Mouse (Mus musculus) testis, adult 2 months (tissue): ENCODE measurements at regions not wholly inside any gene's neighbourhood (a gene's known extent, or its start where the extent isn't known, plus 50 kb on each side); places are given as distances from the start of the nearest gene placed in this dataset.
A peak's percentile ranks its signal among the peaks of the same experiment; 100 is the strongest.

ENCODE experiments used
- H3K27ac ChIP-seq: fragments of 200-500 bp; 2 replicates; pipeline ENCODE4 v1.5.1; 2012; ENCODE audit warnings: low read depth, low read length; ENCODE audit not compliant: control insufficient read depth, insufficient read depth
- H3K27me3 ChIP-seq: fragments of 200-500 bp; 2 replicates; pipeline ENCODE4 v1.6.1; 2012; ENCODE audit warnings: mild to moderate bottlenecking, low read length, moderate library complexity; ENCODE audit not compliant: control insufficient read depth, insufficient read depth
- H3K36me3 ChIP-seq: fragments of 200-500 bp; 2 replicates; pipeline ENCODE4 v1.6.1; 2012; ENCODE audit warnings: mild to moderate bottlenecking, low read length; ENCODE audit not compliant: control insufficient read depth, insufficient read depth
- H3K4me1 ChIP-seq: fragments of 200-500 bp; 2 replicates; pipeline ENCODE4 v1.6.1; 2012; ENCODE audit warnings: low read length; ENCODE audit not compliant: control insufficient read depth, insufficient read depth
- H3K4me3 ChIP-seq: fragments of 200-500 bp; 2 replicates; pipeline ENCODE4 v1.5.1; 2012; ENCODE audit warnings: low read depth, mild to moderate bottlenecking, low read length, moderate library complexity, mixed read lengths; ENCODE audit not compliant: control insufficient read depth
- CTCF ChIP-seq: fragments of 200-500 bp; IDR thresholded peaks from 2 replicates; pipeline ENCODE4 v1.5.1; 2012; ENCODE audit warnings: low read depth, mild to moderate bottlenecking, inconsistent platforms, low read length, moderate library complexity; ENCODE audit not compliant: control insufficient read depth, insufficient read depth, insufficient replicate concordance
- POLR2A ChIP-seq: fragments of 200-500 bp; IDR thresholded peaks from 2 replicates; pipeline ENCODE4 v1.6.1; 2012; ENCODE audit warnings: low read depth, mild to moderate bottlenecking, inconsistent platforms, low read length, moderate library complexity; ENCODE audit not compliant: control insufficient read depth

DNA sequence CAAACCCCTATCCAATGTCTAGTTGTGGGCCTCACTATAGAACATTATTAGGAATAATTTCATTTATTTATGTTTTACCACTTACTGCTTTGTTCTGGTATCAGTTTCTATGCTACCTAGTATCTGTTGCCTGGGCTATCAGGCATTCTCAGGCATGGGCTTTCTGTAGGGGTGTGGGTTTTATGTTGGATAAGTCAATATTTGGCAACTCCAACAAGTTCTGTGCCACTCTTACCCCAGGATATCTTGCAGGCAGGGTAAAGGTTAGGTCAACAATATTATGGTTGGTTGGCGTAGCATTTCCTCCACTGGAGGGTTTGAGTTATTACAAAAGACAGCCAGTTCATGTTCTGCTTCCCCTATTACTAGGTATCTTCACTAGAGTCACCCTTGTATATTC, 65.8 kb downstream of the Smim10l1 start:
- H3K4me1 ChIP-seq, result no peaks in the 10 kb centered on the region
- no peaks in the 10 kb centered on the region for H3K36me3 ChIP-seq
- H3K27ac ChIP-seq, result no peak overlapping the region
- no peak overlapping the region for H3K4me3 ChIP-seq
- H3K27me3 ChIP-seq, result no peaks in the 10 kb centered on the region
- TF ChIP-seq CTCF (no peak), POLR2A (no peak)

DNA sequence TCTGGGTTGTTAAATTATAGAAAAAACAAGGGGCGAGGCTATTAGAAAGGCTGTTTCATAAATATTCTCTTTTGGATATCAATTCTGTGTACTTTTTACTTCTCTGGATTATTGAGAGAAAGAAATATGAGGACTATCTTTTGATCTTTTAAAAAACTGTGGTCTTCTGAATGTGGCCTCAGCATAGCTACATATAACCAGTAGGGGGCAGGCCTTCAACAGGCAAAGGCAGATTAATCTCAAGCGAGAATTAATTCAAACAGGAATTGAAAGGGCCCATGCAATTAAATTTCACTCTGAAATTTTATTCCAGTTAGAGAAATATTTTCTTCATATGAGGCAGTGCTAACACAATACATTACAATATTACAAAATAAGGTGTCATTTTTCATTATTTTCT, 66.6 kb downstream of the Smim10l1 start:
- H3K27ac ChIP-seq, result no peak overlapping the region
- TF ChIP-seq CTCF (no peak), POLR2A (no peak)
- H3K4me1 ChIP-seq, result no peaks in the 10 kb centered on the region
- no peak overlapping the region for H3K4me3 ChIP-seq
- H3K36me3 ChIP-seq, result no peaks in the 10 kb centered on the region
- H3K27me3 ChIP-seq, result no peaks in the 10 kb centered on the region

DNA sequence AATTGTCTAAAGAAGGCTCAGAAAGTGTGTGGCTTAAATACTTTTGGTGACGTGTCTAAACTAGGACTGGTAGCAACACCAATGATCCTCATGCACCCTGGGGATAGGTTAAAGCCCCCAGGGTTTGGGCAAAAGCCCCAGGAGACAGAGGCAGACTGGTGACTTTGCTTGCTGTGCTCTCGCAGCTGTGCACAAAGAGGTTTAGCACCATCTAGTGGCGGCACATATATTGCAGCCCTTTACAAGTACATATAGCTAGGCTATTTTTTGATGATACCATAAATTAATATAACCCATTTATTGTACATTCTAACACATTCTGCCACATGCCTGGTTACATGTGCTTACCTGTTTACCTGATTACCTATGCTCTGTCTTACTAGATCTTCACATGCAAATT, 85.8 kb upstream of the 5530400C23Rik start:
- no peak overlapping the region for H3K27ac ChIP-seq
- H3K4me3 ChIP-seq, result no peak overlapping the region
- H3K4me1 ChIP-seq, result no peaks in the 10 kb centered on the region
- TF ChIP-seq POLR2A (no peak), CTCF (peak; percentile 39; the same call in 1 of the 2 replicates)
- H3K36me3 ChIP-seq, result no peaks in the 10 kb centered on the region
- no peaks in the 10 kb centered on the region for H3K27me3 ChIP-seq
